Mouse (Mus musculus) forebrain, embryonic 13.5 days (tissue): ENCODE results near the gene Ms4a18. TPM values are rescaled to one million over a fixed set of nuclear protein-coding genes. Genes with fewer than 3 reads are reported as not detected.

Source experiments
- ATAC-seq: fragments of 200-750 bp; cut with Nextera tagmentation; 2 replicates; pipeline ENCODE4 v1.8.0; 2017
- H3K27ac ChIP-seq: fragments of 300-500 bp; sonication (generic); 2 replicates; pipeline ENCODE4 v1.5.1; 2015; ENCODE audit warnings: inconsistent platforms, mild to moderate bottlenecking, moderate library complexity
- H3K27me3 ChIP-seq: fragments of 300-500 bp; sonication (generic); 2 replicates; pipeline ENCODE4 v1.6.1; 2015; ENCODE audit warnings: mild to moderate bottlenecking, inconsistent platforms
- H3K36me3 ChIP-seq: fragments of 300-500 bp; sonication (generic); 2 replicates; pipeline ENCODE4 v1.6.1; 2015; ENCODE audit warnings: mild to moderate bottlenecking, inconsistent platforms; ENCODE audit not compliant: poor library complexity, severe bottlenecking
- H3K4me1 ChIP-seq: fragments of 300-500 bp; sonication (generic); 2 replicates; pipeline ENCODE4 v1.6.1; 2015; ENCODE audit warnings: inconsistent platforms
- H3K4me2 ChIP-seq: fragments of 300-500 bp; sonication (generic); 2 replicates; pipeline ENCODE4 v1.6.1; 2015; ENCODE audit warnings: inconsistent platforms, mild to moderate bottlenecking, moderate library complexity
- H3K4me3 ChIP-seq: fragments of 300-500 bp; sonication (generic); 2 replicates; pipeline ENCODE4 v1.5.1; 2015; ENCODE audit warnings: mild to moderate bottlenecking, inconsistent platforms
- H3K9ac ChIP-seq: fragments of 300-500 bp; sonication (generic); 2 replicates; pipeline ENCODE4 v1.6.1; 2015; ENCODE audit warnings: mild to moderate bottlenecking, inconsistent platforms
- H3K9me3 ChIP-seq: fragments of 300-500 bp; sonication (generic); replicated peaks from 2 replicates; pipeline ENCODE4 v1.6.1; 2016; ENCODE audit warnings: inconsistent platforms
- WGBS: fragments of 180-500 bp; shearing (Covaris S2); methylation state at CpG from one replicate; pipeline ENCODE4 v1.1.7; 2015; 5-methylcytosine and 5-hydroxymethylcytosine counted together
- polyA plus RNA-seq: library from polyadenylated mRNA; unstranded; fragments of >200 nt; fragmentation: Nextera tagmentation; extraction: Ambion mirVana; gene quantifications from 2 replicates; pipeline ENCODE4 v1.2.1, GENCODE M21; 2015

Ms4a18 gene
- polyA plus RNA-seq, 1 experiment from 2014 or later, result not detected

DNA sequence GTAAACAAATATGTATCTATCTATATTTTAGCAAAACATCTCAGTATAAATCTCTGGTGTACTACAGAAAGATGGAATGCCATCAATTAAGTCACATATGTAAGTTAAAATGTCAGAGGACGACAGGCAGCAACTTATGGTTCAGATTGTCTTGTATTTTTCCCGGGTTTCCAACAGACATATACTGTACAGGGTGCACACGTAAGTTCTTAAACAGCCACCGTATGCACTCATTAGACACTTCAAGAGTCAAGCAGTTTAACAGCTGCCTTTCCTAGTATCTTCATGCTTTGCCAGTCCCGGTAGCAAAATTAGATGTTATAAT, 26.8 kb upstream of the Ms4a18 start:
- Histone ChIP-seq H3K4me1 (0 out of 2 replicates have a peak, but pooled peaks cover 4% of the 10 kb centered on the region), H3K4me3 (peak overlapping the region; percentile 38), H3K9me3 (no peaks in the 10 kb centered on the region), H3K9ac (peak overlapping the region; percentile 45), H3K4me2 (peak overlapping the region; percentile 60), H3K27me3 (no peaks in the 10 kb centered on the region), H3K27ac (no peak overlapping the region), H3K36me3 (no peaks in the 10 kb centered on the region)
- ATAC-seq, result peak; percentile 75
- 25% methylated on average over 5 of the region's 5 CpGs for WGBS

DNA sequence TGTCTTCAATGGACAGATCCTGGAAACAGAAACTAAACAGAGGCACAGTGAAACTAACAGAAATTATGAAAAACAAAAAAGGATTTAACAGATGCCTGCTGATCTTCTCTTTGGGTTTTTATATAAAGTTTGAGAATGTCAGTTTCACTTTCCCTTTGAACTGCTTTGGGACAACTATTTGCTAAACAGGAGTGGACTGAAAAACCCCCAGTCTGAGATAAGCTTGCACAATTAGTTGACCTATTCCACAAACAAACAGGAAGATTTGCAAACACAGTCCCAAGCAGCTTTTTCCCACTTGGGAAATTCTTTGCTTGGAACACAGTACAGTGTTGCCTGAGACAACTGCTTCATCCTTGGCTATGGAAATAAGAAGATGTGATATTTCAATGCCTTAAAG, 19.7 kb upstream of the Ms4a18 start:
- no peaks in the 10 kb centered on the region for H3K4me1 ChIP-seq
- H3K9me3 ChIP-seq, result no peaks in the 10 kb centered on the region
- H3K27ac ChIP-seq, result no peak overlapping the region
- no peak overlapping the region for H3K4me3 ChIP-seq
- no peak overlapping the region for H3K9ac ChIP-seq
- no peaks in the 10 kb centered on the region for H3K36me3 ChIP-seq
- no peak for ATAC-seq
- H3K4me2 ChIP-seq, result no peak overlapping the region
- no peaks in the 10 kb centered on the region for H3K27me3 ChIP-seq

DNA sequence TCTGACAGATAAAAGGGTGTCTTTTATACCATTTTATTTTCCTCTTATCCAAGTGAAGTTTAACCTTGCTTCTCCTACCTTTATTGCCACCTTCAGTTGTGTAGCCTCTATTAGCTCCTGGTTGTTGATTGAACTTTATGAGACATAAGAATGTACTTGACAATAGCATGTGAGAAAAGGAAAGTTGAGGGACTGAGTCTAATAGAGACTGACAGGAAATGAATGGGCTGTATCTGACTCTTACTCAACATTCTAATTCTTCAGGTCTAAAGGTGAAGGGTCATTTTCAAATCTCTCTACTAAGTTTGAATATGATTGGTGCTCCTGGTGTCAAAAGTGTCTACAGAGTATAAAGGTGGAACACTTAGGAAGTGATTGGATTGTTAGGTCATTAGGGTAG, 4.6 kb upstream of the Ms4a18 start:
- Histone ChIP-seq H3K27ac (no peak overlapping the region), H3K4me1 (no peaks in the 10 kb centered on the region), H3K4me2 (no peak overlapping the region), H3K4me3 (no peak overlapping the region), H3K9me3 (no peaks in the 10 kb centered on the region), H3K36me3 (no peaks in the 10 kb centered on the region), H3K9ac (no peak overlapping the region), H3K27me3 (no peaks in the 10 kb centered on the region)
- no peak for ATAC-seq

DNA sequence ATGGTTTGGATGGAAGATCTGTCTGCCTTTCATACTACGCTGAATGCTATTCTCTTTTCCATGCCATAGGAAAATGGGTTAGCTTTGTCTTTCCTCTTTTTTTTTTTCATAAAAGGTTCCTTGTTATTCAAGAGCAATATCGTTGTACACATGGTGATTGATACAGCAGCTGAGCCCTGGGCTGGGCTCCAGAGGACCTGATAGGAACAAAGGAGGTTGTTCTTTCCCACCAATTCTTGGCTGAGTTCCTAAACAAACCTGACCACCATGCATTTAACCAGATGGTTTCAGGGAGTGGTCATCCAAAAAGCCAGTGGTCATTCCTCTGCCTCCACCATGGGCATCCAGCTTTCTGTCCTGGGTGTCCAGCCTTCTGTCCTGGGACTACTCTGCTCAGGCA, 580 bp downstream of the Ms4a18 start:
- Histone ChIP-seq H3K4me2 (no peak overlapping the region), H3K27me3 (no peaks in the 10 kb centered on the region), H3K9me3 (no peaks in the 10 kb centered on the region), H3K36me3 (no peaks in the 10 kb centered on the region), H3K9ac (no peak overlapping the region), H3K4me3 (no peak overlapping the region), H3K4me1 (no peaks in the 10 kb centered on the region), H3K27ac (no peak overlapping the region)
- no peak for ATAC-seq
- WGBS, result 59% methylated on average over 2 of the region's 2 CpGs

DNA sequence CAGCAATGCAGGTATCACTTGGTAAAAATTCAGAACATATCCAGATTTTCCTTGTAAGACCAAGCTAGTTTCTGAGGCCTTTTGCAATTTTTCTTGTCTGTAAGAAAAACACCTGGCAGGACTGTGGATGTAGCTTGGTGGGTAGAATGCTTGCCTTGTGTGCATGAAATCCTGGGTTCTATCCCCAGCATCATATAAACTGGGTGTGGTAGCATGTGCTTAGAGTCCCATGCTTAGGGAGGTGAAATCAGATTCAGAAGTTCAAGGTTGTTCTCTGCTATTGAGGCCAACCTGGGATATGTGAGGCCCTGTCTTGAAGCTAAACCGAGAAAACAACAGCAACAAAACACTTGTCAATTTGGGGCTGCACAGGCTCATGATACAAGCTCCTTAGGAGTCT, 1.8 kb downstream of the Ms4a18 start:
- no peak overlapping the region for H3K27ac ChIP-seq
- H3K4me1 ChIP-seq, result no peaks in the 10 kb centered on the region
- H3K4me3 ChIP-seq, result no peak overlapping the region
- WGBS, result 80% methylated on average over 1 of the region's 1 CpGs
- no peak for ATAC-seq
- H3K4me2 ChIP-seq, result no peak overlapping the region
- no peaks in the 10 kb centered on the region for H3K36me3 ChIP-seq
- H3K9ac ChIP-seq, result no peak overlapping the region
- no peaks in the 10 kb centered on the region for H3K9me3 ChIP-seq
- H3K27me3 ChIP-seq, result no peaks in the 10 kb centered on the region

DNA sequence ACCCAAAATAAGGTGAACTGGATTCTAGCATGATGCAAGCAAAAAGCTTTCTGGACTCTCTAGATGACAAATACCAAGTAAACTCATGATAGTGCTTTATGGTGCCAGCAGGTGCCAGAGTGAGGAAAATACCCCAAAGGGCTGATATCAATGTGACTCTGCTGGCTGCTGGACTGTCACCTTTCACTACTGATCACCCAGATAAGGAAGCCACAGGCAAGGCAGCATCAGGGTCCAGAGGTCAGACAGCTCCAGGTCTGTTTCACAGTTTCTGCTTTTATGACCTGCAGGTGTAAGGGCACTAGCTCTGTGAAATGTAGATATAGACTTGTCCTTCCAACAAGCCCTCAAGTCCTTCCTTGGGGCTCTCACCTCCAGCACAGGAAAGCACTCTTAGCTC, 2.4 kb downstream of the Ms4a18 start:
- no peaks in the 10 kb centered on the region for H3K27me3 ChIP-seq
- no peak overlapping the region for H3K4me2 ChIP-seq
- no peaks in the 10 kb centered on the region for H3K36me3 ChIP-seq
- H3K9me3 ChIP-seq, result no peaks in the 10 kb centered on the region
- no peak overlapping the region for H3K27ac ChIP-seq
- H3K4me1 ChIP-seq, result no peaks in the 10 kb centered on the region
- H3K9ac ChIP-seq, result no peak overlapping the region
- no peak for ATAC-seq
- no peak overlapping the region for H3K4me3 ChIP-seq

DNA sequence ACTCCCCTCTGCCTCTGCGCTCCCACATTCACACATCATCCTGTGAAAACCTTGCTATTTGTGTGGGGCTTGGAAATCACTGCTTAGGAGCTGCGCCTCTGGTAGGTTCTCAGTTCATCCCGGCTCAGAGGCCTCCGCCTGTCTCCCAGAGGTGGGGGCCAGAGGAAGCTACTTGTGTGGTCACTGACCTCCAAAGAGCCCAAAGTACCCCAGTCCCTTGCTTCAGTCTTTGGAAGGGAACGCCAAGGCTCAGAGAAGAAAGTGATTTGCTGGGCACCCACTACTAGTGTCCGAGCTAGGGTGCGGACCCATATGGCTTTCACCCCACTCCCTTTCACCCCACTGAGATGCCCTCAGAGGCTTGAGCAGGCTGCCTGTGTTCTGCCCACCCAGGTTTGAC, 24.7 kb downstream of the Ms4a18 start, which contains the start of gene Ms4a15:
Gene Ms4a15 (minus strand): TSS at position 101 of the 400 bp plus-strand sequence.
- no peak within 1 kb of the TSS for H3K4me3 ChIP-seq
- 88% methylated on average over 7 of the region's 7 CpGs for WGBS

DNA sequence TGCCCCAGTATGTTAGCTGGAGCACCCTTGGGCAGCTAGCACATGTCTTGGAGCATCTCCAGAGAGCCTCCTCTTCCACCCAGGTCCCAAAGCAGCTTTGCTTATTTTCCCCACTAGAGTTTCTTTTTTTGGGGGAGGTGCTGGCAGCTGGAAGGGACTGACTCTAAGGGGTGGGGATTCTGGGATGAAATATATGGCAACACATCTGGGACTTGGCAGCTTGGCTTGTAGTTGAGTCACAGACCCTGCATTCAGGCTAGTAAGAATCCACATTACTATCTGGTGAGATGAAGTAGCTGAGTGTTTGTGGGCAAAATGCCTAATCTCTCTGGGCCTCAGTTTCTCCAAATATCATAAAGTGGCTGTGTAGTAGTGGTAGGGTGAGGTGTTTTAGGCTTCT, 25.9 kb downstream of the Ms4a18 start:
- no peaks in the 10 kb centered on the region for H3K36me3 ChIP-seq
- H3K27ac ChIP-seq, result no peak overlapping the region
- no peaks in the 10 kb centered on the region for H3K4me1 ChIP-seq
- no peak for ATAC-seq
- no peak overlapping the region for H3K4me3 ChIP-seq
- H3K27me3 ChIP-seq, result no peaks in the 10 kb centered on the region
- no peaks in the 10 kb centered on the region for H3K9me3 ChIP-seq
- H3K9ac ChIP-seq, result no peak overlapping the region
- H3K4me2 ChIP-seq, result no peak overlapping the region

More for the DNA sequence above, 24.7 kb downstream of the Ms4a18 start, which contains the start of gene Ms4a15:
- no peaks in the 10 kb centered on the region for H3K36me3 ChIP-seq
- no peaks in the 10 kb centered on the region for H3K27me3 ChIP-seq
- ATAC-seq, result no peak
- H3K9ac ChIP-seq, result no peak within 1 kb of the TSS
- H3K9me3 ChIP-seq, result no peaks in the 10 kb centered on the region
- no peak within 1 kb of the TSS for H3K27ac ChIP-seq
- no peaks in the 10 kb centered on the region for H3K4me1 ChIP-seq
- no peak within 1 kb of the TSS for H3K4me2 ChIP-seq

DNA sequence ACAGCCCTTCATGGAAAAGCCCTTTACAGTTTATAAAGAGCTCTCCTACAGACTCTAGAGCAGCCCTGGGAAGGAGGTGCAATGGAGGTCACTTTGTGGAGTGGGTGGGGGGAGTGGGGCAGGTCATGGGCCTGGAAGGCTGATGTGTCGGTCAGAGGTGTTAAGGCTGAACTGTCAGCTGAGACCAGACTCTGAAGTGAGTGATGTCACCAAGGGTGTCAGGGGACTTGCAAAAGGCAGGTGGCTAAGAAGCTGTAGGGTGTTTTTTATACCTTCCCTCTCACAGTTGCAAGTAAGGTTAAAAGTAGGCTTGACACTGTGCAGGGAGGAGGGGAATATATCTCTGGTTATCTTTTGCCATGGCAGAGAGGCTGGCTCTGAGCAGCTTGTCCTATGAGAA, 27.1 kb downstream of the Ms4a18 start:
- Histone ChIP-seq H3K4me3 (no peak overlapping the region), H3K4me2 (no peak overlapping the region), H3K4me1 (no peaks in the 10 kb centered on the region), H3K27me3 (no peaks in the 10 kb centered on the region), H3K9me3 (no peaks in the 10 kb centered on the region), H3K9ac (no peak overlapping the region), H3K36me3 (no peaks in the 10 kb centered on the region), H3K27ac (no peak overlapping the region)
- no peak for ATAC-seq
- 78% methylated on average over 1 of the region's 1 CpGs for WGBS

DNA sequence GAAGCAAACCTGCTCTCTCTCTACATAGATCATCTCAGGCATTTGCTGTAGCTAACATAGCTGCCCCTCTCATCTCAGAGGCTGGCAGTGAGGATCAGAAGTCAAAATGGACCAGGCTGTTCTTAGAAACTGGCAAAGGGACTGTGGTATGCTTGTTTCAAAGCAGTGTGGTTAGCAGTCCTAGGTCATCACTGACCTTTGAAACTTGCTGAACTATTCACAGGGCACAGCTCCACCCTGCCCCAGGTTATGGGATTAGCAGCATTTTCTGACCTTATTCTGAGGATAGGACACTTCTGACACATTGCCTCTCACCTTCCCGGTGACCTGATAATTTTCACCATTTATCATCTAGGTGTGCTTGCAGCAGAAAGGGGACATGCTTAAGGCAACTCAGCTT, 29.3 kb downstream of the Ms4a18 start:
- Histone ChIP-seq H3K9me3 (no peaks in the 10 kb centered on the region), H3K9ac (no peak overlapping the region), H3K4me2 (no peak overlapping the region), H3K27ac (no peak overlapping the region), H3K36me3 (no peaks in the 10 kb centered on the region), H3K4me3 (no peak overlapping the region), H3K27me3 (no peaks in the 10 kb centered on the region), H3K4me1 (no peaks in the 10 kb centered on the region)
- no peak for ATAC-seq
- 88% methylated on average over 1 of the region's 1 CpGs for WGBS

DNA sequence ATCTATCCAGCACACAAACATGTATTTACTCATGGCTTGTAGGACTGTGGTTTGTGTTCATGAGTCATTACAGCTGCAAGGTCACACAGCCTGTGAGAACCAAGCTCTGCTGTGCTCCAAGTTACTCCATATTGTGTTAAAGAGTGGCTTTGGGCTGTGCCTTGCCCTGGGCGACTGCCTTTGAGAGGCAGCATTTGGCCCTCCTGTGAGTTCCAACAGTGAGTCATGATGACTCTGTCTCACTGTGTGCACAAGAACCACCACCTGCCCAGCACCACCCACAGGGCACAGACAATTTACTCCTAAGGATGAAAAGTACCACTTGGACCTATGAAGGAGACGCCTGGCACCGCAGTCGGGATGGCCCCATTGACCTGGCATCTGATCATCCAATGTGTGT, 31.9 kb downstream of the Ms4a18 start:
- 89% methylated on average over 4 of the region's 4 CpGs for WGBS
- Histone ChIP-seq H3K4me1 (no peaks in the 10 kb centered on the region), H3K36me3 (no peaks in the 10 kb centered on the region), H3K9ac (no peak overlapping the region), H3K4me2 (no peak overlapping the region), H3K27me3 (no peaks in the 10 kb centered on the region), H3K4me3 (no peak overlapping the region), H3K27ac (no peak overlapping the region), H3K9me3 (no peaks in the 10 kb centered on the region)
- ATAC-seq, result no peak

DNA sequence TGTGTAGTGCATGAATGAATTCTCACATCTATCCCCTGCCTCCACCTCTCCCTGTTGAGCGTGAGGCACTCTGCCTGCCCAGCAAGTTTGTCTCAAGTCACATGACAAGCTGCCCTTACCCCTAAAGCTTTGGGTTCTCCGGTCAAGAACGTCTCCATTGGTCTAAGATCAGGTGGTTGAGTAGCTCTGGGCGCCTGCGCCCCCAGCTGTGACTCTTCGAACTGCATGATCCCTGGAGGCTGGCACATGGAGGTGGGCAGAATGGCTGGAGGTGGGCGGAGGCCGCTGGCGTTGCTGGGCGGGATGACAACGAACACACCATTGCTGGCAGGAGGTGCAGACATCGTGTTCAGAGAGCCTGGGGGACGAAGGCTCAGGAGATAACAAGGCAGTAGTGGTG, 33.3 kb downstream of the Ms4a18 start:
- no peak overlapping the region for H3K9ac ChIP-seq
- no peaks in the 10 kb centered on the region for H3K27me3 ChIP-seq
- H3K9me3 ChIP-seq, result no peaks in the 10 kb centered on the region
- ATAC-seq, result no peak
- H3K4me1 ChIP-seq, result no peaks in the 10 kb centered on the region
- H3K36me3 ChIP-seq, result no peaks in the 10 kb centered on the region
- no peak overlapping the region for H3K4me3 ChIP-seq
- WGBS, result 84% methylated on average over 13 of the region's 13 CpGs
- H3K4me2 ChIP-seq, result no peak overlapping the region
- H3K27ac ChIP-seq, result no peak overlapping the region

DNA sequence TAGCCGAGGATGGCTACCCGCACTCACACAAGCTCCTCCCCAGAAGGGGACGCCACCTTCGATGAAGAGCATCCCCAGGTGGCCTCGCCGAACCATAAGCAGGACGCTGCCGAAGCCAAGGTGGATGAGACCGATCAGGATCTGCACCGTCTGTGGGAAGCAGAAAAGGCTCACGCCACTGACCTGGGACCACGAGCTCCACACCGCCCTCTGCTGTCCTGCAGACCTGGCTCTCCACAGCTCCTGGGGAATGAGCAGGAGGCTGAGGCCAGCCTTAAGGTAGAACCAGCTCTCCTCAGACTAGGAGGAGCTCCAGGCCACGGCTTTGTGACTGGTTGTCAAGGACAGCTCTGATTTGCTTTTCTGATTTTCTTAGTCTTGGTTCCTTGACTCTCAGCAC, 34.7 kb downstream of the Ms4a18 start:
- Histone ChIP-seq H3K9ac (no peak overlapping the region), H3K4me3 (no peak overlapping the region), H3K27me3 (no peaks in the 10 kb centered on the region), H3K36me3 (no peaks in the 10 kb centered on the region), H3K4me2 (peak overlapping the region; percentile 19), H3K4me1 (no peaks in the 10 kb centered on the region), H3K27ac (no peak overlapping the region), H3K9me3 (no peaks in the 10 kb centered on the region)
- 34% methylated on average over 14 of the region's 14 CpGs for whole genome bisulfite sequencing
- ATAC-seq, result no peak

DNA sequence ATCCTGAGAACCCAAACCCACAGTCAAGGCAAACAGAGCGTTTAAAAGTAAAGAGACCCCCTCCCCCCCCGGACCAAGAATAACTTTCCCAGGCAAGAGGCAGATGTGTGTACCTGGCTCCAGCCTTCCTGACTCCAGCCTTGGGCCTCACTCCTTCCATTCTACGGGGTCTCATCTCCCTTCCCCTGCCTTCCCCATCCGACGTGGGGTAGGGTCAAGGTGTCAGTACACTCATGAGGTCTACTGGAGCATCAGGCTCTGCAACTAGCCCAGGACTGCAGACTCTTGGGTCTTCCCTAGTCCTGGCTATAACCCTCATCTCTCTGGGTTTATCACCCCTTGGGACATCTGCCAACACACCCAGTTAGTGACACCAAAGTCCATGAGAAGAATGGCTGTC, 37.6 kb downstream of the Ms4a18 start:
- Histone ChIP-seq H3K27me3 (no peaks in the 10 kb centered on the region), H3K4me3 (no peak overlapping the region), H3K9ac (no peak overlapping the region), H3K27ac (no peak overlapping the region), H3K4me1 (no peaks in the 10 kb centered on the region), H3K36me3 (no peaks in the 10 kb centered on the region), H3K4me2 (no peak overlapping the region), H3K9me3 (no peaks in the 10 kb centered on the region)
- WGBS, result 88% methylated on average over 5 of the region's 5 CpGs
- ATAC-seq, result peak; percentile 5; the same call in 1 of the 2 replicates
